Mouse (Mus musculus) retina, adult 2 months (tissue): Measurements from ENCODE around the gene Pdcd2l.

Experiments
- DNase-seq: peaks from one replicate; pipeline ENCODE4 v3.0.0-alpha.2; 2012; ENCODE audit warnings: low read depth, low spot score

The Pdcd2l gene

GRCm38 (mm10) chr7:34141123-34141522 is 55.3 kb downstream of the Pdcd2l start:
- DNase-seq: no peak

- no peak for DNase-seq
Measured at GRCm38 (mm10) chr7:34139493-34139892, 57.0 kb downstream of the Pdcd2l start.
